Mouse (Mus musculus) cerebellum, adult 2 months (tissue): ENCODE measurements at regions not wholly inside any gene's neighbourhood (a gene's known extent, or its start where the extent isn't known, plus 50 kb on each side); places are given as distances from the start of the nearest gene placed in this dataset.

ENCODE experiments used
- DNase-seq, 2 experiments: peaks; one replicate each; pipeline ENCODE4 v3.0.0; 2021
- H3K27ac ChIP-seq: fragments of 200-500 bp; 2 replicates; pipeline ENCODE4 v1.5.1; 2012; ENCODE audit warnings: low read length, control low read depth, inconsistent platforms; ENCODE audit not compliant: insufficient read depth
- H3K27me3 ChIP-seq: fragments of 200-500 bp; 2 replicates; pipeline ENCODE4 v1.6.1; 2012; ENCODE audit warnings: inconsistent platforms, mild to moderate bottlenecking, low read length, moderate library complexity; ENCODE audit not compliant: control insufficient read depth, insufficient read depth
- H3K4me1 ChIP-seq: fragments of 200-500 bp; 2 replicates; pipeline ENCODE4 v1.6.1; 2011; ENCODE audit warnings: low read length; ENCODE audit not compliant: control insufficient read depth, insufficient read depth
- H3K4me3 ChIP-seq: fragments of 200-500 bp; replicated peaks from 2 replicates; pipeline ENCODE3; 2011; ENCODE audit warnings: mild to moderate bottlenecking, low read depth, low read length, control low read depth; ENCODE audit not compliant: insufficient read depth
- CTCF ChIP-seq: fragments of 200-500 bp; IDR thresholded peaks from 2 replicates; pipeline ENCODE4 v1.5.1; 2011; ENCODE audit warnings: low read depth, mild to moderate bottlenecking, control low read depth, low read length, moderate library complexity, borderline replicate concordance; ENCODE audit not compliant: insufficient read depth
- POLR2A ChIP-seq: fragments of 200-500 bp; IDR thresholded peaks from 2 replicates; pipeline ENCODE4 v1.6.1; 2011; ENCODE audit warnings: low read length, control low read depth, borderline replicate concordance; ENCODE audit not compliant: insufficient read depth
- WGBS: fragments of 180-500 bp; shearing (Covaris S2); methylation state at CpG from one replicate; pipeline ENCODE4 v1.1.7; 2018; 5-methylcytosine and 5-hydroxymethylcytosine counted together

DNA sequence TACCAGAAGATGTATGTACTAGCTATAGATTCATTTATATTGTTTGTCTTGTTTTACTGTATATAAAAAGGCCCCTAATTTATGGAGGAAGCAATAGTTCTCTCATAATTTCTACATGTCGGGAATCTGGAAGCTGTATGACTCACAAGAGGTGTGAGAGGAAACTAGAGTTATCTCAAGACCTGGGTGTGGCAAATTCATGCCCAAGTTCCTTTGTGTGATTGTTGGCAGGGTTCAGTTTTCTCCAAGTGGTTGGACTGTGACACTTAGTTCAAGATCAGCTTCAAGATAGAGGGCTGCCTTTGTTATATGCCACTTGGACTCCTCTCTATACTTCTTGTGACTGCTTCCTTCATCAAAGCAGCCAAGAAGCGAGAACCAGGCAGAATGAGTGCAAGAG is 521.1 kb downstream of the Epha4 start:
- DNase-seq = no peak
- Histone ChIP-seq H3K27ac (no peak overlapping the region), H3K27me3 (no peaks in the 10 kb centered on the region), H3K4me1 (no peaks in the 10 kb centered on the region), H3K4me3 (no peak overlapping the region)
- TF ChIP-seq POLR2A = no peak
- TF ChIP-seq CTCF = no peak
- 94% methylated on average over 2 of the region's 2 CpGs for WGBS

DNA sequence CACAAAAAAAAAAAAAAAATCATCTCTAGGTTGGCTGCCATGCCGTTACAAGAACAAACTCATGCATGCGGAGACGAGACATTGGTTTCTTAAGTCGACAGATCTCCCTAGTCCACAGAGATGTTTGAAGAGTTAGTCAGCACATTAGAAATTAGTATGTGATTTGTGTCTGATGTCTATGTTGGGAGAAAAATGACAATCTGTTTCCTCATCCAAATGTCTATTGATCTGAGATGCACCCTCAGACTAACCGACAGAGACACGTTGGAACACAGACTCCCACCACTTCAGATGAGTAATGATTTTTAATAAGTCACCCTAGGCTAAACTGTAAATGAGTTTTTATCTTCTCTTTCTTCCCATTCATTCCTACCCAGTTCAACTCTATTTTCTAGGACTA is 506.9 kb downstream of the Epha4 start:
- Histone ChIP-seq H3K27me3 (no peaks in the 10 kb centered on the region), H3K4me3 (no peak overlapping the region), H3K27ac (no peak overlapping the region), H3K4me1 (peaks cover 7% of the 10 kb centered on the region; the same call in 1 of the 2 replicates)
- 92% methylated on average over 6 of the region's 6 CpGs for WGBS
- no peak for DNase-seq
- TF ChIP-seq POLR2A (no peak), CTCF (no peak)

DNA sequence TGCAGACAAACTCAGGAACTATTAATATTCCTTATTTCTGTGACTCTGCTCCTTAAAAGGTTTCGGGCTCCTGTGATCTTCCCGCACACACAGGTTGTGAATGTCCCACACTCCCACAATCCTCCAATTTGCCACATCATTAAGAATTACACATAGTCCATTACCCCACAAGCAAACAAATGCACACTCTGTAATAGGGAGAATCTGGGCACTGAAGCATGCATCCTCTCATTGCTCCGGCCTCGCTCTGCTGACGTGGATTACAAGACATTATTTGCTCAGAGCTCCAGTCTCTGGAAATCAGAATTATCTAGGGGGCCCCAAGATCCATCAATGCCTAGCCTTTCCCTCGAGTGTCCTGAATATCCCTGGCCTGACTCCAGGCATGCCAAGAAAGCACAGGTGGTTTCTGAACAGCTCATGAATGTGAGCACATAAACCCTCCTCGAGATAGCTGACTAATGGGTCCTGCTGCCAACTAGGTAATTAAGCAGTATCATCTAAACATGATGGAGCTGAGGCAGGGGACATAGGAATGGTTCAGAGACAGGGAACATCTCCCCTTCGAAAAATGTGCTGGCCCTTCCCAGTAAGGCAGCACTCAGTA is 504.2 kb downstream of the Epha4 start:
- Histone ChIP-seq H3K4me1 (peaks cover 7% of the 10 kb centered on the region; the same call in 1 of the 2 replicates), H3K4me3 (no peak overlapping the region), H3K27me3 (no peaks in the 10 kb centered on the region), H3K27ac (no peak overlapping the region)
- WGBS = 44% methylated on average over 8 of the region's 8 CpGs
- DNase-seq = peak; percentile 40 to 70
- TF ChIP-seq CTCF (no peak), POLR2A (no peak)

DNA sequence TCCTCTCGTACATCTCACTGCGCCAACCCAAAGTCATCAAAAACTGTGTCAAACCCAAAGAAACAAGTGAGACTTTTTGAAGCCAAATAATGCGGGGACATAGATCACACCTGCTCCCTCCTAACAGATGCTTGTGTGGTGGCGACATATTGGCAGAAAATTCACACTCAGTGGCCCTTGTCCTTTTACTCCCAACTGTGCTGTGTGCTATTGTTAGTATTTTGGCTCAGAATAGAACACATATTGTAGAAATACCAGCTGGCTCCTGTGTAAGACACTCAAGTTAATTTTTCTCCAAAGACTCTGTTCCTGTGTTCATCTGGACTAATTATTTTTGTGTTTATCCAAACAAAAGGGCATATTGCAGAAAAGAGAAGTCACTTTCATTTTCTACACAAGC is 487.2 kb downstream of the Epha4 start:
- Histone ChIP-seq H3K4me3 (no peak overlapping the region), H3K27me3 (no peaks in the 10 kb centered on the region), H3K4me1 (peaks cover 14% of the 10 kb centered on the region), H3K27ac (no peak overlapping the region)
- TF ChIP-seq CTCF = no peak
- TF ChIP-seq POLR2A = no peak
- WGBS = 17% methylated on average over 4 of the region's 4 CpGs
- peak; percentile 73 to 90 for DNase-seq

DNA sequence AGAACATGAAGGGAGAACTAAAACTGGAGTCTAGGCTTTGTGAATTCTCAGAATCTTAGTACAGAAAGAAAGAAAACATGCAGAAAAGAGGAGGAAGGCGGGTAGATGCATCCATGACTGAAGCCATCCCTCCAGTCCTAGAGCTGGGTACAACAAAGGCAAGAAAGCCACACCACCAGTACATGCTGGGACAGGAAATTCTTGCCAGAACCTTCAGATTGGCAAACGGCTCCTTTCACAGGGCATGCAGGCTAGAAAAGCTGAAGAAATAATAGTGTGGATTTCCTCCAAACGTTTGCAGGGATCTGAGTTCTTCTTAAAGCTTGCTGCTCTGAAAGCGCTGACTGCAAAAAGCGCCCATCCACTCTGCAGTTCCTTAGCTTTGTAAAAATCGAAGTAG is 486.7 kb downstream of the Epha4 start:
- whole genome bisulfite sequencing = 69% methylated on average over 6 of the region's 6 CpGs
- H3K27ac ChIP-seq = no peak overlapping the region
- no peak overlapping the region for H3K4me3 ChIP-seq
- DNase-seq = peak; percentile 27 to 49
- H3K27me3 ChIP-seq = no peaks in the 10 kb centered on the region
- peaks cover 14% of the 10 kb centered on the region for H3K4me1 ChIP-seq
- no peak for TF ChIP-seq CTCF

DNA sequence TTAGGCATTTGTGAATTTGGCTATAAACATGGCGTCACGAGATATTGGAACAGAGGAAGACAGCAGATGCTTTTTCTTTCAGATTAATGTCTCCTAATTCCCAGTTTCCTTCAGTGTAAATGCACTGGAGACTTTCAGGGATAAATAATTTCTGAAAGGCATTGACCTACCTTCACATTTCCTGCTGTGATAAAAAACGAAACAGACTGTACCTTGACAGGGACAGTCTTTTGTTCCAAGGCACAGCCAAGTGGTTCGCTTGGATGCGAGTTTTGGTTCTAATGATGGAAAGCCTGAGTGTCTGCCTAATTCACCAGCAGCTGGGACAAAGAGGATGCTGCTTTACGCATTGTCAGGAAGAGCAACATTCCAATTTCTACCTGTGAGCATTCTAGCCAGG is 485.8 kb downstream of the Epha4 start:
- Histone ChIP-seq H3K27ac (no peak overlapping the region), H3K4me3 (no peak overlapping the region), H3K27me3 (no peaks in the 10 kb centered on the region), H3K4me1 (peaks cover 14% of the 10 kb centered on the region)
- TF ChIP-seq CTCF = no peak
- no peak for TF ChIP-seq POLR2A
- WGBS = 34% methylated on average over 6 of the region's 6 CpGs
- peak; percentile 32 to 65 for DNase-seq

DNA sequence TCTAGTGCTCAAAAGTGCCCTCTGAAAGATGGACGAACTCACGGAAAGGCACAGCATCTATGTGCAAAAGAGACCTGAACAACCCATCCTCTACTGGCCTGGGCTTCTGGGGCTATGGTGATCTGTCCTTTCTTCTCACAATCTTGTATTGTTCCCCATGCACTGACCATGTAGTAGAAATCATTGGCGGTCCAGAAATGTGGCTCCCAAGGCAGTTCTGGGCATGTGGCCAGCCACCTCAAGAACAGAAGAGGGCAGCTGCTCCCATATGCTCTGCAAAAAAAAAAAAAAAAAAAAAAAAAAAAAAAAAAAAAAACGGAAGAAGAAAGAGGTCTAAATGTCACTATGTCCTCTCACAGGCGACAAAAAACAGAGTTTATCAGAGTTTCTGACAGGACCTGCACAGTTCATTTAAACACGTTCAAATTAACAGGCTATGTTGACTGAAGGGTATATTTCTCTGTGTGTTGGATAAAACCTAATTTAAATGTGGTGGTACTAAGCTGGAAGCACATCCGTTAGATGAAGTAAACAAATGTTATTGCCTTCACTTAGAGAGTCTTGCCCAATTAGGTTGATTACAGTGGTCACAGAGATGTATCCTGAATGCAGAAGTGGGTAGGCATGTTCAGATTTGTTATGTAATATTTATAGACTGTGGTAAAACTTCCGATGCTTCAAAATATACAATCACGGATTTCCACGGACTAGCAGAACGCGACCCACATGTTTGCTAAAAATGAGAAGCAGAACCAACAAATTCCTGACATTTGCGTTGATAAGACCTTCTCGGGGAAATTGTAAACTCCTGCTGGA is 470.9 kb downstream of the Epha4 start:
- Histone ChIP-seq H3K4me1 (peaks cover 10% of the 10 kb centered on the region; the same call in 1 of the 2 replicates), H3K4me3 (no peak overlapping the region), H3K27ac (no peak overlapping the region), H3K27me3 (no peaks in the 10 kb centered on the region; the same call in 1 of the 2 replicates)
- TF ChIP-seq POLR2A (no peak), CTCF (no peak)
- WGBS = 49% methylated on average over 14 of the region's 14 CpGs
- peak; percentile 83 to 86 for DNase-seq
